Mouse (Mus musculus) liver, embryonic 13.5 days (tissue): ENCODE data around the gene Atg9b. TPM values are rescaled to one million over a fixed set of nuclear protein-coding genes. Genes with fewer than 3 reads are reported as not detected.

ENCODE experiments used
- polyA plus RNA-seq: library from polyadenylated mRNA; unstranded; fragments of >200 nt; fragmentation: Nextera tagmentation; extraction: Ambion mirVana; gene quantifications from 2 replicates; pipeline ENCODE4 v1.2.1, GENCODE M21; 2015

Gene Atg9b
- polyA plus RNA-seq, 1 experiment from 2014 or later: 0.56 TPM

Other genes with a start within 250 kb of the Atg9b start
- 8.9 and 9.1 TPM in 2 replicates for gene Nupl2, start 227.2 kb downstream of the Atg9b start, polyA plus RNA-seq
- 0.20 and 0.22 TPM in 2 replicates for gene Kcnh2, start 40.5 kb downstream of the Atg9b start, polyA plus RNA-seq
- gene Nos3, start 27.3 kb downstream of the Atg9b start, polyA plus RNA-seq: 2.5 and 2.7 TPM in 2 replicates
- gene Abcb8, start 1.5 kb upstream of the Atg9b start, polyA plus RNA-seq: 30.2 and 30.5 TPM in 2 replicates
- gene Asic3, start 21.2 kb upstream of the Atg9b start, polyA plus RNA-seq: not detected in 2 replicates
- 10.9 and 11.3 TPM in 2 replicates for gene Cdk5, start 31.4 kb upstream of the Atg9b start, polyA plus RNA-seq
- gene Slc4a2, start 31.7 kb upstream of the Atg9b start, polyA plus RNA-seq: 9.0 and 10.8 TPM in 2 replicates
- 56.0 and 59.0 TPM in 2 replicates for gene Fastk, start 53.1 kb upstream of the Atg9b start, polyA plus RNA-seq
- 5.8 and 7.3 TPM in 2 replicates for gene Tmub1, start 55.7 kb upstream of the Atg9b start, polyA plus RNA-seq
- gene Agap3, start 60.0 kb upstream of the Atg9b start, polyA plus RNA-seq: 9.0 and 10.3 TPM in 2 replicates
- gene Gbx1, start 135.1 kb upstream of the Atg9b start, polyA plus RNA-seq: 0.02 TPM in 1 of 2 replicates, not detected in the other
- 0.10 and 0.15 TPM in 2 replicates for gene Asb10, start 148.8 kb upstream of the Atg9b start, polyA plus RNA-seq
- not detected in 2 replicates for gene 4931409K22Rik, start 164.7 kb upstream of the Atg9b start, polyA plus RNA-seq
- gene Abcf2, start 185.3 kb upstream of the Atg9b start, polyA plus RNA-seq: 72.6 and 81.6 TPM in 2 replicates
- 11.8 and 12.7 TPM in 2 replicates for gene Chpf2, start 194.6 kb upstream of the Atg9b start, polyA plus RNA-seq
- gene Smarcd3, start 232.3 kb upstream of the Atg9b start, polyA plus RNA-seq: 1.9 and 2.2 TPM in 2 replicates